Mouse (Mus musculus) heart, embryonic 16.5 days (tissue): ENCODE measurements at regions not wholly inside any gene's neighbourhood (a gene's known extent, or its start where the extent isn't known, plus 50 kb on each side); places are given as distances from the start of the nearest gene placed in this dataset.

Experiments used
- ATAC-seq: fragments of 200-750 bp; cut with Nextera tagmentation; replicated peaks from 2 replicates; pipeline ENCODE4 v1.8.0; 2017; ENCODE audit warnings: moderate number of reproducible peaks; ENCODE audit not compliant: insufficient read depth, low FRiP score; ENCODE audit errors: extremely low read depth
- H3K27ac ChIP-seq: fragments of 300-500 bp; sonication (generic); 2 replicates; pipeline ENCODE4 v1.5.1; 2014; ENCODE audit warnings: mild to moderate bottlenecking, low read length, control low read depth, moderate library complexity
- H3K27me3 ChIP-seq: fragments of 300-500 bp; sonication (generic); 2 replicates; pipeline ENCODE4 v1.6.1; 2014; ENCODE audit warnings: low read length, mixed read lengths; ENCODE audit not compliant: control insufficient read depth, insufficient read depth
- H3K36me3 ChIP-seq: fragments of 300-500 bp; sonication (generic); 2 replicates; pipeline ENCODE4 v1.6.1; 2014; ENCODE audit not compliant: control insufficient read depth, insufficient read depth
- H3K4me1 ChIP-seq: fragments of 300-500 bp; sonication (generic); 2 replicates; pipeline ENCODE4 v1.6.1; 2014; ENCODE audit warnings: low read length, mixed read lengths; ENCODE audit not compliant: control insufficient read depth, insufficient read depth
- H3K4me2 ChIP-seq: fragments of 300-500 bp; sonication (generic); 2 replicates; pipeline ENCODE4 v1.6.1; 2014; ENCODE audit warnings: low read depth, mild to moderate bottlenecking, control low read depth, low read length
- H3K4me3 ChIP-seq: fragments of 300-500 bp; sonication (generic); 2 replicates; pipeline ENCODE4 v1.5.1; 2014; ENCODE audit warnings: mild to moderate bottlenecking, control low read depth, low read length
- H3K9ac ChIP-seq: fragments of 300-500 bp; sonication (generic); 2 replicates; pipeline ENCODE4 v1.6.1; 2014; ENCODE audit warnings: low read length, control low read depth
- H3K9me3 ChIP-seq: fragments of 300-500 bp; sonication (generic); replicated peaks from 2 replicates; pipeline ENCODE4 v1.6.1; 2016; ENCODE audit warnings: low read length; ENCODE audit not compliant: control insufficient read depth
- WGBS: fragments of 180-500 bp; shearing (Covaris S2); extraction: QIAGEN DNeasy Blood & Tissue Kit; methylation state at CpG from one replicate; pipeline ENCODE4 v1.1.7; 2014; 5-methylcytosine and 5-hydroxymethylcytosine counted together

GRCm38 (mm10) chr14:104661696-104662095, 139.3 kb upstream of the Rnf219 start:
- H3K36me3 ChIP-seq = no peaks in the 10 kb centered on the region
- H3K4me2 ChIP-seq = no peak overlapping the region
- H3K4me1 ChIP-seq = no peaks in the 10 kb centered on the region
- WGBS = 68% methylated on average over 1 of the region's 1 CpGs
- ATAC-seq = no peak
- no peak overlapping the region for H3K27ac ChIP-seq
- no peak overlapping the region for H3K9ac ChIP-seq
- no peaks in the 10 kb centered on the region for H3K27me3 ChIP-seq
- H3K4me3 ChIP-seq = no peak overlapping the region
- no peaks in the 10 kb centered on the region for H3K9me3 ChIP-seq

GRCm38 (mm10) chr14:104658751-104659150, 136.3 kb upstream of the Rnf219 start:
- H3K4me1 ChIP-seq = no peaks in the 10 kb centered on the region
- H3K9ac ChIP-seq = no peak overlapping the region
- 77% methylated on average over 1 of the region's 1 CpGs for WGBS
- no peak overlapping the region for H3K4me3 ChIP-seq
- no peaks in the 10 kb centered on the region for H3K9me3 ChIP-seq
- no peaks in the 10 kb centered on the region for H3K27me3 ChIP-seq
- no peaks in the 10 kb centered on the region for H3K36me3 ChIP-seq
- H3K27ac ChIP-seq = no peak overlapping the region
- ATAC-seq = no peak
- H3K4me2 ChIP-seq = no peak overlapping the region

DNA sequence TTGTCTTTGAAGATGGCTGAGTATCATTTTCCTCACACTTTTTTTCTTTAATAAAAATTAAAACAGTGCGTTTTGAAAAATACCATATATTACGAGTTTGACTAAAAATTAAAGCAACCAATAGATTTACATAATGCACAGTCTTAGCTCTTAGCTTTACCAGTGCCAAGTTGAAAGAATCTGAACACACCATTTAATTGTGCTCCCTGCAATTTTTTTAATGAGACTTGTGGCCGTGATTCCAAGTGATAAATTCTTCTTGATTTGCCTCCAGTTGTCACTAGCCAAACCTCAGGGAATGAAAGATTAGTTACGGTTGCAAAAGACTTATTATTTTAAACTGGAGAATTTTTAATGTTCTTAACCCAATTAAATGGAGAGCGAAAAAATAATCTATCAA, 127.5 kb upstream of the Rnf219 start:
- Histone ChIP-seq H3K4me2 (no peak overlapping the region), H3K27ac (no peak overlapping the region), H3K9ac (no peak overlapping the region), H3K4me3 (no peak overlapping the region), H3K27me3 (no peaks in the 10 kb centered on the region), H3K9me3 (no peaks in the 10 kb centered on the region), H3K4me1 (no peaks in the 10 kb centered on the region), H3K36me3 (no peaks in the 10 kb centered on the region)
- 80% methylated on average over 5 of the region's 5 CpGs for whole genome bisulfite sequencing
- no peak for ATAC-seq

DNA sequence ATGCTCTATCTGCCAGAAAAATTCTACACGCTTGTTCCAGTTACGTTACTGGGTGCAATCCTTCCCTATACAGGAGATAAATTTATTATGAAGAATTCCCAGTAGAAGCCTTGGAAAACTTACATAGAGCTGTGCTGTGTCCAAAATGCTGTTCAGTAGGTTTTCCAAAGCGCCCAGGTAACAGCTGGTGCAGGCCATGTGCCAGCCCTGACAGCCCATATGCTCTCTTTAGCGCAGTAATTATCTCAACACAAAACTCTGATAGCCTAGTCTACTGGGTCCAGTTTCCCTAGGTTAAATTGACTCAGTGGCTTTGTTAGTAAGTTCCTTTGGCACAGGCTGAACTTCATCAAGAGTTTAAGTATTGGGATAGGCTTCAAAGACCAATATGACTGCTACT, 122.2 kb upstream of the Rnf219 start:
- no peak for ATAC-seq
- 73% methylated on average over 4 of the region's 4 CpGs for WGBS
- Histone ChIP-seq H3K4me1 (no peaks in the 10 kb centered on the region), H3K9me3 (no peaks in the 10 kb centered on the region), H3K27me3 (no peaks in the 10 kb centered on the region), H3K4me2 (no peak overlapping the region), H3K9ac (no peak overlapping the region), H3K27ac (no peak overlapping the region), H3K36me3 (no peaks in the 10 kb centered on the region), H3K4me3 (no peak overlapping the region)

DNA sequence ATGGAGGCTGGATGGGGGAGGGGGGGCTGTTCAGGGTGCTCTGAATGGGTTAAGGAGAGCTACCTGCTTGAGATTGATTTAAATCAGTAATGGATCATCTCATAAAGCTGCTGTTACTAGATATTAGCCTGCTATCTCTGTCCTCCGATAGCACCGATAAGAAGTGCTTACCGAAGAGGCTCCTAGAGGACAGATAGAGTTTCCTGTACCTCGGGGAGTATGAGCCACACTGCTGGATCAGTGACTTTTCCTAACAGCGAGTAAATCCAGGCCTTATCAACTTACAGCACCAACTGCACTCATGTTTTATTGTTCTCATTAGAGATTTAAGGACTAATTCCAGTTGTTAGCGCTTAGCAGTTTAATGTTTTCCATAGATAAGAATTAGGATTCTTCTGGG, 120.3 kb upstream of the Rnf219 start:
- H3K4me3 ChIP-seq = no peak overlapping the region
- no peaks in the 10 kb centered on the region for H3K4me1 ChIP-seq
- H3K27ac ChIP-seq = no peak overlapping the region
- WGBS = 32% methylated on average over 6 of the region's 6 CpGs
- no peaks in the 10 kb centered on the region for H3K27me3 ChIP-seq
- no peak for ATAC-seq
- no peaks in the 10 kb centered on the region for H3K9me3 ChIP-seq
- no peak overlapping the region for H3K9ac ChIP-seq
- no peaks in the 10 kb centered on the region for H3K36me3 ChIP-seq
- H3K4me2 ChIP-seq = no peak overlapping the region

- Histone ChIP-seq H3K9me3 (no peaks in the 10 kb centered on the region), H3K27ac (no peak overlapping the region), H3K9ac (no peak overlapping the region), H3K4me3 (no peak overlapping the region), H3K36me3 (no peaks in the 10 kb centered on the region), H3K27me3 (no peaks in the 10 kb centered on the region), H3K4me2 (no peak overlapping the region), H3K4me1 (no peaks in the 10 kb centered on the region)
- ATAC-seq = no peak
- WGBS = 82% methylated on average over 7 of the region's 7 CpGs
Observed at GRCm38 (mm10) chr14:104639300-104639699, 116.9 kb upstream of the Rnf219 start.

DNA sequence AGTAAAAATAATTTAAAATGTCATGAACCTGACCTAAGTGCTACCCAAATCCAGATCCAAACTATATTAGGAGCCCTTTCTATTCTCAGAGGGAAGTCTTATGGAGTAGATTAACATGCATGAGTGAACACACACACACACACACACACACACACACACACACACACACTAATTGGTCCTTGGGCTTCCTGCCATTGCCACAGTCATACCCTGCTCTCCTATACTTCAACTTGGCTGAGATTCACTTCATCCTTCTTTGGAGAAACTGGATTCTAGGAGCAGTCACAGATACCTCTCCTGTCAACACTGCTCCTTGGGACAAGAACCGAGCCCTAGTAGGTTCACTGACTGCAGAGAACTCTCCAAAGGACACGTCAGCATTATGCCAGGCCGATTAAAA, 89.0 kb upstream of the Rnf219 start:
- no peaks in the 10 kb centered on the region for H3K36me3 ChIP-seq
- no peak overlapping the region for H3K4me3 ChIP-seq
- no peak overlapping the region for H3K4me2 ChIP-seq
- no peak overlapping the region for H3K27ac ChIP-seq
- no peak overlapping the region for H3K9ac ChIP-seq
- H3K4me1 ChIP-seq = no peaks in the 10 kb centered on the region
- H3K27me3 ChIP-seq = no peaks in the 10 kb centered on the region
- no peak for ATAC-seq
- H3K9me3 ChIP-seq = no peaks in the 10 kb centered on the region
- 76% methylated on average over 3 of the region's 3 CpGs for WGBS

GRCm38 (mm10) chr14:104610378-104610777, 87.9 kb upstream of the Rnf219 start:
- Histone ChIP-seq H3K27ac (no peak overlapping the region), H3K27me3 (no peaks in the 10 kb centered on the region), H3K9me3 (no peaks in the 10 kb centered on the region), H3K4me1 (no peaks in the 10 kb centered on the region), H3K4me3 (no peak overlapping the region), H3K36me3 (no peaks in the 10 kb centered on the region), H3K9ac (no peak overlapping the region), H3K4me2 (no peak overlapping the region)
- ATAC-seq = no peak
- WGBS = 70% methylated on average over 4 of the region's 4 CpGs

GRCm38 (mm10) chr14:104594851-104595250, 72.4 kb upstream of the Rnf219 start:
- no peak for ATAC-seq
- Histone ChIP-seq H3K9ac (no peak overlapping the region), H3K36me3 (no peaks in the 10 kb centered on the region), H3K27ac (no peak overlapping the region), H3K4me1 (no peaks in the 10 kb centered on the region), H3K9me3 (no peaks in the 10 kb centered on the region), H3K4me2 (no peak overlapping the region), H3K27me3 (no peaks in the 10 kb centered on the region), H3K4me3 (no peak overlapping the region)
- 67% methylated on average over 3 of the region's 3 CpGs for WGBS
